Mouse (Mus musculus): ENCODE measurements at regions not wholly inside any gene's neighbourhood (a gene's known extent, or its start where the extent isn't known, plus 50 kb on each side); places are given as distances from the start of the nearest gene placed in this dataset.
"Not testable (repeated sequence)": the region's sequence is repeated elsewhere in the genome, so short reads cannot be mapped to it uniquely, and the experiment has no call there.

GRCm38 (mm10) chr10:96188168-96188567 is 51.8 kb downstream of the Gm5426 start:
- no peak for DNase-seq

- no peak for DNase-seq
Observed at GRCm38 (mm10) chr10:96190168-96190987, 54.0 kb downstream of the Gm5426 start.

GRCm38 (mm10) chr10:96200932-96201641 is 64.7 kb downstream of the Gm5426 start:
- DNase-seq, result no peak

GRCm38 (mm10) chr10:96201891-96202290 is 65.5 kb downstream of the Gm5426 start:
- DNase-seq, result no peak

GRCm38 (mm10) chr10:96202871-96203270 is 66.5 kb downstream of the Gm5426 start:
- DNase-seq, result no peak

- no peak for DNase-seq
Observed at GRCm38 (mm10) chr10:96204198-96204597, 67.8 kb downstream of the Gm5426 start.

GRCm38 (mm10) chr10:96209171-96209570 is 72.8 kb downstream of the Gm5426 start:
- DNase-seq, result no peak

GRCm38 (mm10) chr10:96211189-96211588 is 74.8 kb downstream of the Gm5426 start:
- no peak for DNase-seq

GRCm38 (mm10) chr10:96213876-96214275 is 77.5 kb downstream of the Gm5426 start:
- DNase-seq, result peak; percentile 90

- DNase-seq, result no peak
Observed at GRCm38 (mm10) chr10:96214285-96214684, 77.9 kb downstream of the Gm5426 start.

GRCm38 (mm10) chr10:96214946-96215345 is 78.5 kb downstream of the Gm5426 start:
- no peak for DNase-seq

GRCm38 (mm10) chr10:96220731-96221130 is 84.3 kb downstream of the Gm5426 start:
- no peak for DNase-seq

- DNase-seq, result no peak
Observed at GRCm38 (mm10) chr10:96230391-96230790, 94.0 kb downstream of the Gm5426 start.

GRCm38 (mm10) chr10:96231309-96231708 is 94.9 kb downstream of the Gm5426 start:
- no peak for DNase-seq

GRCm38 (mm10) chr10:96232889-96233288 is 96.5 kb downstream of the Gm5426 start:
- no peak for DNase-seq

GRCm38 (mm10) chr10:96234564-96235412 is 98.4 kb downstream of the Gm5426 start:
- no peak for DNase-seq

- not testable (repeated sequence) for DNase-seq
Observed at GRCm38 (mm10) chr10:96236031-96236430, 99.6 kb downstream of the Gm5426 start.

GRCm38 (mm10) chr10:96236777-96237373 is 100.5 kb downstream of the Gm5426 start:
- DNase-seq, result no peak

- DNase-seq, result no peak
Observed at GRCm38 (mm10) chr10:96237572-96238130, 101.2 kb downstream of the Gm5426 start.

- DNase-seq, result no peak
Observed at GRCm38 (mm10) chr10:96238251-96238650, 101.8 kb downstream of the Gm5426 start.

- DNase-seq, result no peak
Observed at GRCm38 (mm10) chr10:96238850-96239249, 102.4 kb downstream of the Gm5426 start.

GRCm38 (mm10) chr10:96240591-96240990 is 104.2 kb downstream of the Gm5426 start:
- no peak for DNase-seq

All from right cerebral cortex, adult 18-20 months (tissue).